Mouse (Mus musculus) ES-E14 (cell line): ENCODE measurements around the gene Il1b. TPM values are rescaled to one million over a fixed set of nuclear protein-coding genes. Genes with fewer than 3 reads are reported as not detected.

Experiments
- DNase-seq: peaks from one replicate; pipeline ENCODE4 v3.0.0-alpha.2; 2013; ENCODE audit warnings: low read depth, low spot score
- H3K27ac ChIP-seq: 2 replicates; pipeline ENCODE4 v1.5.1; 2012; ENCODE audit warnings: low read depth, mild to moderate bottlenecking, low read length, moderate library complexity, mixed read lengths; ENCODE audit not compliant: poor library complexity, insufficient read depth, severe bottlenecking
- H3K36me3 ChIP-seq: 2 replicates; pipeline ENCODE4 v1.6.1; 2012; ENCODE audit warnings: mild to moderate bottlenecking, low read length, moderate library complexity, mixed read lengths; ENCODE audit not compliant: control insufficient read depth, poor library complexity, insufficient read depth, severe bottlenecking
- H3K4me1 ChIP-seq, 2 experiments: fragments of 150-350 bp in 1 of 2; sonication (generic) in 1 of 2; 2 replicates each; pipeline ENCODE4 v1.6.1; 2012; ENCODE audit warnings: low read length in 2 of 2, mild to moderate bottlenecking in 1 of 2, mixed read lengths in 1 of 2; ENCODE audit not compliant: control insufficient read depth in 2 of 2, insufficient read depth in 2 of 2, poor library complexity in 1 of 2
- H3K4me3 ChIP-seq, 2 experiments: fragments of 150-350 bp in 1 of 2; sonication (generic) in 1 of 2; 2 replicates each; pipeline ENCODE4 v1.5.1; 2012; ENCODE audit warnings: low read length in 2 of 2, low read depth in 1 of 2, mild to moderate bottlenecking in 1 of 2, mixed read lengths in 1 of 2; ENCODE audit not compliant: insufficient read depth in 1 of 2, poor library complexity in 1 of 2, severe bottlenecking in 1 of 2
- H3K9ac ChIP-seq: 2 replicates; pipeline ENCODE4 v1.6.1; 2012; ENCODE audit warnings: low read depth, mild to moderate bottlenecking, low read length, mixed read lengths; ENCODE audit not compliant: poor library complexity, insufficient read depth, severe bottlenecking
- H3K9me3 ChIP-seq: fragments of 150-350 bp; sonication (generic); 2 replicates; pipeline ENCODE4 v1.6.1; 2012; ENCODE audit warnings: low read depth, mild to moderate bottlenecking, low read length; ENCODE audit not compliant: control insufficient read depth, insufficient read depth
- CHD2 ChIP-seq: IDR thresholded peaks from 2 replicates; pipeline ENCODE4 v1.6.1; 2014; ENCODE audit warnings: mild to moderate bottlenecking, low read depth, low read length, inconsistent platforms
- HCFC1 ChIP-seq: IDR thresholded peaks from 2 replicates; pipeline ENCODE4 v1.6.1; 2012; ENCODE audit warnings: low read length, inconsistent platforms, borderline replicate concordance; ENCODE audit not compliant: insufficient read depth
- MAFK ChIP-seq: IDR thresholded peaks from 2 replicates; pipeline ENCODE4 v1.6.1; 2014; ENCODE audit warnings: mild to moderate bottlenecking, low read depth, low read length, inconsistent platforms; ENCODE audit not compliant: insufficient read depth
- ZC3H11A ChIP-seq: IDR thresholded peaks from 2 replicates; pipeline ENCODE4 v1.6.1; 2012; ENCODE audit warnings: low read depth, mild to moderate bottlenecking, inconsistent platforms, low read length, borderline replicate concordance
- ZNF384 ChIP-seq: IDR thresholded peaks from 2 replicates; pipeline ENCODE4 v1.6.1; 2012; ENCODE audit warnings: low read depth, low read length, inconsistent platforms
- in situ Hi-C, 2 experiments: fragments of 600-800 bp; cut with MboI; formaldehyde crosslinking; loops; one replicate each; pipeline ENCODE4 v1.15.1; 2025; ENCODE audit warnings: low sequenced_read_pairs in 2 of 2, inconsistent platforms in 1 of 2; ENCODE audit not compliant: unreplicated experiment in 2 of 2
- total RNA-seq: library from RNA; depleted of rRNA; stranded (reverse); fragments of 300-350 nt; gene quantifications from 2 replicates; pipeline ENCODE4 v1.2.3, GENCODE M21; 2012

Il1b gene
- total RNA-seq, 1 experiment: not detected

- DNase-seq: no peak
- in situ Hi-C loops: no loop called here
Measured at GRCm38 (mm10) chr2:129368795-129369194, 2.1 kb downstream of the Il1b start.

GRCm38 (mm10) chr2:129368106-129368505 lies 2.8 kb downstream of the Il1b start:
- TF ChIP-seq CHD2 (no peak), HCFC1 (no peak), ZNF384 (no peak), MAFK (no peak), ZC3H11A (no peak)
- no peak overlapping the region for H3K27ac ChIP-seq
- H3K9ac ChIP-seq: no peak overlapping the region
- no peak overlapping the region for H3K4me3 ChIP-seq
- no peaks in the 10 kb centered on the region for H3K4me1 ChIP-seq
- in situ Hi-C loops: no loop called here
- DNase-seq: no peak
- H3K9me3 ChIP-seq: no peaks in the 10 kb centered on the region
- no peaks in the 10 kb centered on the region for H3K36me3 ChIP-seq

More at GRCm38 (mm10) chr2:129368795-129369194, 2.1 kb downstream of the Il1b start:
- Histone ChIP-seq H3K9ac (no peak overlapping the region), H3K4me3 (no peak overlapping the region), H3K4me1 (no peaks in the 10 kb centered on the region), H3K9me3 (no peaks in the 10 kb centered on the region), H3K27ac (no peak overlapping the region), H3K36me3 (no peaks in the 10 kb centered on the region)
- TF ChIP-seq MAFK (no peak), ZC3H11A (no peak), CHD2 (no peak), ZNF384 (no peak), HCFC1 (no peak)

- TF ChIP-seq ZC3H11A (no peak), MAFK (no peak), ZNF384 (no peak), HCFC1 (no peak), CHD2 (no peak)
- Histone ChIP-seq H3K27ac (no peak overlapping the region), H3K36me3 (no peaks in the 10 kb centered on the region), H3K4me3 (no peak overlapping the region), H3K9ac (no peak overlapping the region), H3K9me3 (no peaks in the 10 kb centered on the region), H3K4me1 (no peaks in the 10 kb centered on the region)
- in situ Hi-C loops: no loop called here
- DNase-seq: no peak
Measured at GRCm38 (mm10) chr2:129367246-129367645, 3.7 kb downstream of the Il1b start.

GRCm38 (mm10) chr2:129360975-129361560 lies 9.9 kb downstream of the Il1b start:
- no peak for DNase-seq
- no peaks in the 10 kb centered on the region for H3K4me1 ChIP-seq
- no peak overlapping the region for H3K9ac ChIP-seq
- no peaks in the 10 kb centered on the region for H3K36me3 ChIP-seq
- TF ChIP-seq MAFK: no peak
- TF ChIP-seq ZNF384: no peak
- no peak for TF ChIP-seq ZC3H11A
- TF ChIP-seq CHD2: no peak
- TF ChIP-seq HCFC1: no peak
- H3K4me3 ChIP-seq: no peak overlapping the region
- no peak overlapping the region for H3K27ac ChIP-seq
- H3K9me3 ChIP-seq: no peaks in the 10 kb centered on the region
- in situ Hi-C loops: no loop called here

- H3K9ac ChIP-seq: no peak overlapping the region
- H3K4me3 ChIP-seq: no peak overlapping the region
- no peaks in the 10 kb centered on the region for H3K36me3 ChIP-seq
- DNase-seq: no peak
- H3K27ac ChIP-seq: no peak overlapping the region
- no peak for TF ChIP-seq MAFK
- TF ChIP-seq CHD2: no peak
- no peak for TF ChIP-seq HCFC1
- no peak for TF ChIP-seq ZC3H11A
- no peak for TF ChIP-seq ZNF384
- no peaks in the 10 kb centered on the region for H3K9me3 ChIP-seq
- no peaks in the 10 kb centered on the region for H3K4me1 ChIP-seq
- in situ Hi-C loops: no loop called here
Measured at GRCm38 (mm10) chr2:129360197-129360596, 10.7 kb downstream of the Il1b start.
